Mouse (Mus musculus) embryonic facial prominence, embryonic 15.5 days (tissue): ENCODE data around the gene Tssc4. TPM values are rescaled to one million over a fixed set of nuclear protein-coding genes. Genes with fewer than 3 reads are reported as not detected.

ENCODE experiments used
- ATAC-seq: fragments of 200-750 bp; cut with Nextera tagmentation; 2 replicates; pipeline ENCODE4 v1.8.0; 2017; ENCODE audit warnings: low read depth, moderate TSS enrichment; ENCODE audit not compliant: insufficient number of reproducible peaks, low FRiP score, low TSS enrichment
- H3K27ac ChIP-seq: fragments of 300-500 bp; sonication (generic); replicated peaks from 2 replicates; pipeline ENCODE4 v1.5.1; 2015; ENCODE audit warnings: mild to moderate bottlenecking, inconsistent platforms
- H3K27me3 ChIP-seq: fragments of 300-500 bp; sonication (generic); 2 replicates; pipeline ENCODE4 v1.6.1; 2015; ENCODE audit warnings: inconsistent platforms
- H3K36me3 ChIP-seq: fragments of 300-500 bp; sonication (generic); 2 replicates; pipeline ENCODE4 v1.6.1; 2015; ENCODE audit warnings: mild to moderate bottlenecking, inconsistent platforms
- H3K4me1 ChIP-seq: fragments of 300-500 bp; sonication (generic); 2 replicates; pipeline ENCODE4 v1.6.1; 2015; ENCODE audit warnings: inconsistent platforms
- H3K4me2 ChIP-seq: fragments of 300-500 bp; sonication (generic); replicated peaks from 2 replicates; pipeline ENCODE4 v1.6.1; 2015; ENCODE audit warnings: mild to moderate bottlenecking, inconsistent platforms
- H3K4me3 ChIP-seq: fragments of 300-500 bp; sonication (generic); replicated peaks from 2 replicates; pipeline ENCODE4 v1.5.1; 2015; ENCODE audit warnings: mild to moderate bottlenecking, inconsistent platforms
- H3K9ac ChIP-seq: fragments of 300-500 bp; sonication (generic); 2 replicates; pipeline ENCODE4 v1.6.1; 2015; ENCODE audit warnings: inconsistent platforms
- H3K9me3 ChIP-seq: fragments of 300-500 bp; sonication (generic); replicated peaks from 2 replicates; pipeline ENCODE4 v1.6.1; 2016; ENCODE audit warnings: inconsistent platforms
- WGBS: fragments of 180-500 bp; shearing (Covaris S2); methylation state at CpG from one replicate; pipeline ENCODE4 v1.1.7; 2015; 5-methylcytosine and 5-hydroxymethylcytosine counted together
- polyA plus RNA-seq: library from polyadenylated mRNA; unstranded; fragments of >200 nt; fragmentation: Nextera tagmentation; extraction: Ambion mirVana; gene quantifications from 2 replicates; pipeline ENCODE4 v1.2.1, GENCODE M21; 2015

Gene Tssc4
- polyA plus RNA-seq, 1 experiment from 2014 or later, result 104 TPM

DNA sequence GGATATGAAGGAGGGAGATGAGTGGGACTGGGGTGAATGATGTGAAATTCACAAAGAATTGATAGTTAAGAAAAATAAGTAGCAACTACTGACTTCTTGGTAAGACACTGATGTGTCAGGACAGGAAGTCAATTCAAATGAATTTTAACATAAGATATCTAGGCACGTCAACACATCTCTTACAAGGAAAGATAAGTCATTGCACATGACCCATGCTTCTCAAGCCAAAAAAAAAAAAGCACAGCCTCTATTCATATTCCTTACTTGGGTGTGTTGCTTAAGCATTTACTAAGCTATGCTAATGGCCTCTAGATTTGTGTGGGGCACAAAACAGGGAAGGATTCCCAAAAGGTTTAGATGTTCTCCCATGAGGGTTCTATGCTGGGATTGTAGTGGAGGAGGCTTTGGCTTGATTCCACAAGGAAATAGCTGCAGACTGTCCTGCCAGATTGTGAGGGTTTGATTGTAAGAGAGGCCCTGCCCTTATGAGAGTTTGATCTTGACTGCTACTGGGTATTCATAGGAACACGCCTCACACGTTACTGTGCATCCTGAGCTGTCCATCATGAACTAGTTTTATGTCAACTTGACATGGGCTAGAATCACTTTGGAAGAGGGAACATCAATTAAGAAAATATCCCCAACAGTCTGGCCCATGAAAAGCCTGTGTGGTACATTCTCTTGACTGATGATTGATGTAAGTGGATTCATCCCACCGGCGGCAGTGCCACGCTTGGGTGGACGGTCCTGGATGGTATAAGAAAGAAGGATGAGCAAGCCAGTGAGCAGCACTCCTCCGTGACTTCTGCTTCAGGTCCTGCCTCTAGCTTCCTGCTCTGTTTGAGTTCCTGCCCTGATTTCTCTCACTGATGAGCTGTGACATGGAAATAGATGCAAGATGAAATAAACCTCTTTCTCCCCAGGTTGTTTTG is 34.3 kb upstream of the Tssc4 start:
- WGBS, result 90% methylated on average over 8 of the region's 8 CpGs
- no peak overlapping the region for H3K4me2 ChIP-seq
- peaks cover 26% of the 10 kb centered on the region; the same call in 1 of the 2 replicates for H3K36me3 ChIP-seq
- H3K4me1 ChIP-seq, result no peaks in the 10 kb centered on the region
- no peaks in the 10 kb centered on the region for H3K27me3 ChIP-seq
- no peak overlapping the region for H3K4me3 ChIP-seq
- H3K9me3 ChIP-seq, result no peaks in the 10 kb centered on the region
- no peak overlapping the region for H3K27ac ChIP-seq
- no peak for ATAC-seq
- no peak overlapping the region for H3K9ac ChIP-seq

DNA sequence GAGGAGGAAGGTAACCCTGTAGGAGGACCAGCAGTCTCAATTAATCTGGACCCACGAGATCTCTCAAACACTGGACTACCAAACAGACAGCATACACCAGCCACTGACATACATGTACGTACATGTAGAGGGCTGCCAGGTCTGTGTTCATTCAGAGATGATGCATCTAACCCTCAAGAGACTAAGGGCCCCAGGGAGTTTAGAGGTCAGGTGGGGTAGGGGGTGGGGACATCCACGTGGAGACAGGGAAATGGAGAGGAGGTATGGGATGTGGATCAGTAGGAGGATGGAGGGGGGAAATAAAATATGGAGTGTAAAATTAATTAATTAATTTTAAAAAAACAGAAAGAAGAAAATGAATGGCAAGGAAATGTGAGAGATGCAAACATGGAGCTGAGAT is 32.3 kb upstream of the Tssc4 start:
- no peak overlapping the region for H3K4me3 ChIP-seq
- H3K27ac ChIP-seq, result no peak overlapping the region
- 72% methylated on average over 3 of the region's 3 CpGs for WGBS
- no peak overlapping the region for H3K9ac ChIP-seq
- no peaks in the 10 kb centered on the region for H3K27me3 ChIP-seq
- 0 out of 2 replicates have a peak, but pooled peaks cover 21% of the 10 kb centered on the region for H3K36me3 ChIP-seq
- no peaks in the 10 kb centered on the region for H3K9me3 ChIP-seq
- no peak overlapping the region for H3K4me2 ChIP-seq
- no peak for ATAC-seq
- H3K4me1 ChIP-seq, result no peaks in the 10 kb centered on the region

DNA sequence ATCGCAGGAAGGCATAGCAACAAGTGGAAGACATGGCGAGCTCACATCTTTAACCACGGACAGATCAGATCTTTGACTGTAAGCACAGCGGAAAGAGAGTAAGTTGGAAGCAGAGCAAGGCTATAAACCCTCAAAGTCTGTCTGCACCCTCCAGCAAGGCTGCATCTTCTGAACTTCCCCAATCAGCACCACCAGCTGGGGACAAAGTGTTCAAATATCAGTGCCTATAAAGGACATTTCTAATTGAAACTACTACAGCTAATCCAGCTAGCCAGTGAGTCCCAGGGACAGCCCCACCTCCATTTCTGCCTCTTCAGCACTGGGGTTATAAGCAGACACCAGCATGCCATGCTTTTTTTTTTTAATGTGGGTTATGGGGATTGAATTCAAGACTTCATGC is 31.7 kb upstream of the Tssc4 start:
- no peak for ATAC-seq
- Histone ChIP-seq H3K27ac (no peak overlapping the region), H3K4me2 (no peak overlapping the region), H3K9ac (no peak overlapping the region), H3K36me3 (0 out of 2 replicates have a peak, but pooled peaks cover 20% of the 10 kb centered on the region), H3K4me1 (no peaks in the 10 kb centered on the region), H3K9me3 (no peaks in the 10 kb centered on the region), H3K27me3 (no peaks in the 10 kb centered on the region), H3K4me3 (no peak overlapping the region)
- WGBS, result 95% methylated on average over 4 of the region's 4 CpGs

DNA sequence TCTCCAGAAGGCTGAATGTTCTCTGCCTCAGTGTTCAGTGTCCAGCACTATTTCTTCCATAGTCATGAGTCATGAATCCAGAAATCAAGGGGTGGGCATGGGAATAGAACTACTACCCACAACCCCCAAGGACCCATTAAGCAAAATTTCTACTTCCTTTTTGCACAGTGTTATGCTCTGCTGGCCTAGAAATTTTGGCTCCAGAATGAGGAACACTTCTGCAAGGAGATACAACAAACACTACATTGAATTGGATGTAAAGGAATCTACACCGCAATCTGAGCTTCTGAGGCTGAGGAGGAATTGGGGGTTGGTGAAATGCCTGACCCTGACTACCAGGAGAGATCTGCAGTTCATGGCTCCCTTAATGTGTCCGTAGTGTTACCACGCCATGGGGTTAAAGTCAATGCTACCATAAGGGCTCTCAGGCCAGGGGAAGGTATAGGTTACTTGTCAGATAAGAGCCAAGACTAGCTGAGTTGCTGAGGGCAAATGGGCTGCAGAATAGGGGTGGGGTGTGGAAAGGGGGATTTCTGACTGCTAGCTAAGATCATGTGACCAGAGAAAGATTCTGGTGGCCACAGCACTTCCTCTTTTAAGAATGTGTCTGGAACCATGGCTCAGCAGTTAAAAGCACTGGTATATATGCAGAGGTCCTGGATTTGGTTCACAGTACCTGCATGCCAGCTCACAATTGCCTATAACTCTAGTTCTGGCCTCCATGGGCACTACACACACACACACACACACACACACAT is 30.7 kb upstream of the Tssc4 start:
- WGBS, result 91% methylated on average over 3 of the region's 3 CpGs

DNA sequence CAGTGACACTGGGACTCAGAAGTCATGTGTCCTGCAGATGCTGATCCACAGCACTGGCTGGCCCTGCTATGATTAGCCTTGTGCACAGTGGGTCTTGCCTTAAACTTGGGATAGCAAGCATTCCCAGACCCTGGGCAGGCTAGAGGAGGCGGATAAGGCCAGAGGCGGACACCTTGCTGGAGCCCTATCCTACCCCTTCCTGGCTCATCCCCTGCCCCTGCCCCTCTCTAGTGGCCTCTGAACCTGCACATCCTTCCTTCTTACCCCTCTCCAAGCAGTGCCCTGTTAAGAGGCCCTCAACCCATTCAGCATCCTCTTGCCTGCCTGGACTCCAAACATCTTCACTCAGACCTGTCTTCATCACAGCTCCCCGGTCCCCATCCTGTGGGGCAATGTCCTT is 28.5 kb upstream of the Tssc4 start:
- Histone ChIP-seq H3K4me3 (no peak overlapping the region), H3K36me3 (0 out of 2 replicates have a peak, but pooled peaks cover 4% of the 10 kb centered on the region), H3K4me2 (no peak overlapping the region), H3K4me1 (no peaks in the 10 kb centered on the region), H3K27me3 (no peaks in the 10 kb centered on the region), H3K9ac (no peak overlapping the region), H3K9me3 (no peaks in the 10 kb centered on the region), H3K27ac (no peak overlapping the region)
- 96% methylated on average over 3 of the region's 3 CpGs for WGBS
- no peak for ATAC-seq

More for the DNA sequence above, 30.7 kb upstream of the Tssc4 start:
- ATAC-seq, result no peak
- Histone ChIP-seq H3K9ac (no peak overlapping the region), H3K4me2 (no peak overlapping the region), H3K27ac (no peak overlapping the region), H3K4me1 (no peaks in the 10 kb centered on the region), H3K4me3 (no peak overlapping the region), H3K9me3 (no peaks in the 10 kb centered on the region), H3K36me3 (0 out of 2 replicates have a peak, but pooled peaks cover 13% of the 10 kb centered on the region), H3K27me3 (no peaks in the 10 kb centered on the region)

DNA sequence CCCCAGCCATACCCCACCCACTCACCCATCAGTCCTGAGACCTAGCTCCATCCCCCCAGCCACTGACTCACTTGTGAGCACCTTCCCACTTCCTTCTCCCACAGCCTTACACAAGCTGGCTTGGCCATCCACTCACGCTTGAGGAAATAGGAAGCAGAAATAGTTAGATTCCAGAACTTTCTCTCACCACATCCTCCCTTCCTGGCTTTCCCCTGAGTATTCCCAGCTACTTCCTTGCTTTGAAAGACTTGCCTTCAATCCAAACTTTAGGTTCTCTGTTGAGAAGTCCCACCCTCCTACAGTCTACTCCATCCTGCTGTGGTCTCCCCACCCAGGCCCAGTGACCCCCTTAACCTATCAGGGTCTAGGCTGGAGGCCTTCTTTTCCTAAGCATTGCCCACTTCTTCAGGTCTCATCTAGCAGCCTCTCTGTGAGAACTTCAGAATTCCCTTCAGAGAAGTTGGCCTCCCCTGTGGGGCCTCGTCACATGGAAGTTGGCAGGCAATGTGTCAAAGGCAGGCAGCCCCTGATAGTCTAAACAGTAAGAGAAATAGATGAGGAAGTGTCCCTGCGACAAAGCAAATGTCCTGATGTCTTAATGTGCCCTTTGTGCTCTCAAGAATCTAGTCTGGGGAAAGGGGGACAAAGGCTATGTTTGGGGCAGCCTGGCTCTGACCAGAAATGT is 27.8 kb upstream of the Tssc4 start:
- H3K4me1 ChIP-seq, result no peaks in the 10 kb centered on the region
- no peak overlapping the region for H3K4me3 ChIP-seq
- no peak overlapping the region for H3K4me2 ChIP-seq
- H3K27me3 ChIP-seq, result no peaks in the 10 kb centered on the region
- no peak overlapping the region for H3K9ac ChIP-seq
- no peak overlapping the region for H3K27ac ChIP-seq
- ATAC-seq, result no peak
- H3K9me3 ChIP-seq, result no peaks in the 10 kb centered on the region
- H3K36me3 ChIP-seq, result 0 out of 2 replicates have a peak, but pooled peaks cover 4% of the 10 kb centered on the region
- WGBS, result 76% methylated on average over 3 of the region's 3 CpGs

DNA sequence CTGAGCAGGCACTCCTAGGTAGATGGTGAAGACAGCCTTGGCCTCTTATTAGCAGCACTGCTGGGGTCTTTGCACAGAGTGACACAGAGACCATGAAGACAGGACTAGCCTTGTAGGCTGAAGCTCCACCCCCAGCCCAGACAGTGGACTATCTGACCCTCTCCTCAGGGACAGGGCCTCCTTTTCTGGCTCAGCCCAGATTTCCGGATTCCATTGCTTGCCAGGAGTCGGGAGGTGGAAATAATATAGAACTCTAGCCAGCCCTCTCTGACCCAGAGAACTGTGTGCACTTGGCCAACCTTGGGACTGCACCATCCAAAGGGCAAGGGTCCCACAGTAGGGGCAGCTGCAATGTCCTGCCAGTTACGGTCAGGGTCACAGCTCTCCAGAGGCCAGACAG is 27.0 kb upstream of the Tssc4 start:
- Histone ChIP-seq H3K36me3 (0 out of 2 replicates have a peak, but pooled peaks cover 4% of the 10 kb centered on the region), H3K27ac (no peak overlapping the region), H3K4me1 (no peaks in the 10 kb centered on the region), H3K4me2 (no peak overlapping the region), H3K9me3 (no peaks in the 10 kb centered on the region), H3K27me3 (no peaks in the 10 kb centered on the region), H3K9ac (no peak overlapping the region), H3K4me3 (no peak overlapping the region)
- 56% methylated on average over 3 of the region's 3 CpGs for WGBS
- no peak; the same call in 1 of the 2 replicates for ATAC-seq

DNA sequence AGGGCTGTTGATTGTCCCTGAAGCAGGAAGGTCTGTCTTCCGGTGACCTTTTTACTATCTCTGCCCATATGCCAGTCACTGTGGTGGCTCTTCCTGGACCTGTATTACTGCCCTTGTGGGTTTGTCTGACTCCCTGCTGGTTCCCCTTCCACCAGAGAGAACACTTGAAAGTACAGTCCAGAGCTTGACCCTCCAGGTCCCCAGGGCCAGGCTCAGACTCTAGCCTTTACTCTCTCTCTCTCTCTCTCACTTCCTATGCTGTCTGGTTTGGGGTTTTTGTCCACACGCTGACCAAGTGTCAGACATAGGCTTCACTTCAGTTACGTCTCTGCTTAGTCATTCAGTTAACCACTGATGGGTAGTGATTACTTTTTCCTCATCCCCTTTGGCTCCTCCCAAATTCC is 26.1 kb upstream of the Tssc4 start:
- Histone ChIP-seq H3K4me1 (no peaks in the 10 kb centered on the region), H3K27ac (no peak overlapping the region)
- WGBS, result 84% methylated on average over 3 of the region's 3 CpGs

DNA sequence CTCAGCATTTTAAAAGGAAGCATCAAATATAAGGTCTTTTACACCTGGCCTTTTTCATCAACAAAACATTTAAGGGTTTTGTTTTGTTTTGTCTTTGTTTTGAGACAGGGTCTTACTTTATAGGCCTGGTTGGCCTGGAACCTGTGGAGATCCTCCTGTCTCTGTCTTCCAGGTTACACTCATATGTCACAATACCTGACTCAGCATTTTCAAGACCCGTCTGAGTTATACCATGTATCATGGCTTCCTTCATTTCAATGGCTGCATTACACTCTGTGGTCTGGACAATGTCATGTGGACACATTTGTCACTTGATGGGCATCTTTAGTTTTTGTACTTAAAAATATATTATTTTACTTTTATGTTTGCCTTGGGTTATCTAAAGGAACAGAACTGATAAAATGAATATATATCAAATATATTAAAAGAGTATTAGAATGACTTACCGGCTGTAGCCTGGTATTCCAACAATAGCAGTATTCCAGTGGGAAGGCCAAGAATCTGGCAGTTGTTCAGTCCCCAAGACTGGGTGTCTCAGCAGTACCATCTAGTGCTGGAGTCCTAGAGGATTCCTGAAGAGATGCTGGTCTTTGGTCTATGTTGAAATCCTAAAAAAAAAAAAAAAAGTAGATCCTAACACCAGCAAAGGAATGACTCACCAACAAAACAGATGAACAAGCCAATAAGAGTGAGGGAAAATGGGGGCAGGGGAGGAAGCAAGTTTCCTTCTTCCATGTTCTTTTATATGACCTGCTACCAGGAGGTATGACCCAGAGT is 24.8 kb upstream of the Tssc4 start:
- no peaks in the 10 kb centered on the region for H3K27me3 ChIP-seq
- H3K4me3 ChIP-seq, result no peak overlapping the region
- no peak overlapping the region for H3K9ac ChIP-seq
- H3K4me2 ChIP-seq, result no peak overlapping the region
- 83% methylated on average over 2 of the region's 2 CpGs for WGBS
- H3K9me3 ChIP-seq, result no peaks in the 10 kb centered on the region
- H3K36me3 ChIP-seq, result no peaks in the 10 kb centered on the region
- ATAC-seq, result no peak
- H3K27ac ChIP-seq, result no peak overlapping the region
- H3K4me1 ChIP-seq, result no peaks in the 10 kb centered on the region

More for the DNA sequence above, 26.1 kb upstream of the Tssc4 start:
- Histone ChIP-seq H3K9me3 (no peaks in the 10 kb centered on the region), H3K27me3 (no peaks in the 10 kb centered on the region), H3K36me3 (no peaks in the 10 kb centered on the region), H3K4me2 (no peak overlapping the region), H3K4me3 (no peak overlapping the region), H3K9ac (no peak overlapping the region)
- ATAC-seq, result no peak

DNA sequence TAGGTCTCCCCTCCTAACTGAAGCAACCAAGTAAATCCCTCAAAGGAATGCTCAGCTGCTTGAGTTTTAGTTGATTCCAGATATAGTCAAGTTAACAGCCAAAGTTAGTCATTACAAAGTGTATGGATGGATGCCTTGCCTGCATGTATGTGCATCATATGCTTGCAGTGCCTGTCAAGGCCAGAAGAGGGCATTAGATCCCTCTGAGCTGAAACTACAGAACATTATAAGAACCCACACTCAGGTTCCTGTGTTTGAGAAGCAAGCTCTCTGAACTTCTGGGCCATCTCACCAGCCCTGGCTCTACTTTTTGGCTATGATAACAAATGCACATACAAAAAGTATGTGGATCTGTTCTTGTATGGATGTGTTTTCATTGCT is 24.2 kb upstream of the Tssc4 start:
- H3K27ac ChIP-seq, result no peak overlapping the region
- no peak overlapping the region for H3K4me2 ChIP-seq
- no peaks in the 10 kb centered on the region for H3K9me3 ChIP-seq
- no peak overlapping the region for H3K4me3 ChIP-seq
- H3K36me3 ChIP-seq, result no peaks in the 10 kb centered on the region
- H3K9ac ChIP-seq, result no peak overlapping the region
- no peaks in the 10 kb centered on the region for H3K4me1 ChIP-seq
- no peaks in the 10 kb centered on the region for H3K27me3 ChIP-seq
- ATAC-seq, result no peak
